Mouse (Mus musculus) limb, embryonic 11.5 days (tissue): ENCODE measurements around the gene Cpne1. TPM values are rescaled to one million over a fixed set of nuclear protein-coding genes. Genes with fewer than 3 reads are reported as not detected.

Experiments
- ATAC-seq: fragments of 200-750 bp; cut with Nextera tagmentation; 2 replicates; pipeline ENCODE4 v1.8.0; 2017; ENCODE audit warnings: low read depth; ENCODE audit not compliant: insufficient number of reproducible peaks, low FRiP score, low TSS enrichment
- DNase-seq: peaks from one replicate; pipeline ENCODE4 v3.0.0-alpha.2; 2015; ENCODE audit warnings: low spot score
- H3K27ac ChIP-seq: fragments of 300-500 bp; sonication (generic); replicated peaks from 2 replicates; pipeline ENCODE4 v1.5.1; 2014; ENCODE audit warnings: low read depth, mild to moderate bottlenecking, low read length
- H3K27me3 ChIP-seq: fragments of 300-500 bp; sonication (generic); 2 replicates; pipeline ENCODE4 v1.6.1; 2014; ENCODE audit warnings: mild to moderate bottlenecking, low read length, mixed read lengths; ENCODE audit not compliant: control insufficient read depth, insufficient read depth
- H3K36me3 ChIP-seq: fragments of 300-500 bp; sonication (generic); 2 replicates; pipeline ENCODE4 v1.6.1; 2014; ENCODE audit warnings: mild to moderate bottlenecking, low read length, moderate library complexity, mixed read lengths; ENCODE audit not compliant: control insufficient read depth, insufficient read depth
- H3K4me1 ChIP-seq: fragments of 300-500 bp; sonication (generic); 2 replicates; pipeline ENCODE4 v1.6.1; 2014; ENCODE audit warnings: low read length, mixed read lengths; ENCODE audit not compliant: control insufficient read depth, insufficient read depth
- H3K4me2 ChIP-seq: fragments of 300-500 bp; sonication (generic); 2 replicates; pipeline ENCODE4 v1.6.1; 2014; ENCODE audit warnings: low read depth, mild to moderate bottlenecking, moderate library complexity; ENCODE audit not compliant: severe bottlenecking
- H3K4me3 ChIP-seq: fragments of 300-500 bp; sonication (generic); 2 replicates; pipeline ENCODE4 v1.5.1; 2014; ENCODE audit warnings: low read depth, low read length
- H3K9ac ChIP-seq: fragments of 300-500 bp; sonication (generic); 2 replicates; pipeline ENCODE4 v1.6.1; 2014; ENCODE audit warnings: mild to moderate bottlenecking, low read length
- H3K9me3 ChIP-seq: fragments of 300-500 bp; sonication (generic); 2 replicates; pipeline ENCODE4 v1.6.1; 2016; ENCODE audit warnings: low read length; ENCODE audit not compliant: control insufficient read depth
- WGBS: fragments of 180-500 bp; shearing (Covaris S2); extraction: QIAGEN DNeasy Blood & Tissue Kit; methylation state at CpG from one replicate; pipeline ENCODE4 v1.1.7; 2014; 5-methylcytosine and 5-hydroxymethylcytosine counted together
- polyA plus RNA-seq: library from polyadenylated mRNA; unstranded; fragments of >200 nt; fragmentation: Nextera tagmentation; extraction: Ambion mirVana; gene quantifications from 2 replicates; pipeline ENCODE4 v1.2.1, GENCODE M21; 2014

The Cpne1 gene
- polyA plus RNA-seq, 1 experiment from 2014 or later: 61.4 TPM

DNA sequence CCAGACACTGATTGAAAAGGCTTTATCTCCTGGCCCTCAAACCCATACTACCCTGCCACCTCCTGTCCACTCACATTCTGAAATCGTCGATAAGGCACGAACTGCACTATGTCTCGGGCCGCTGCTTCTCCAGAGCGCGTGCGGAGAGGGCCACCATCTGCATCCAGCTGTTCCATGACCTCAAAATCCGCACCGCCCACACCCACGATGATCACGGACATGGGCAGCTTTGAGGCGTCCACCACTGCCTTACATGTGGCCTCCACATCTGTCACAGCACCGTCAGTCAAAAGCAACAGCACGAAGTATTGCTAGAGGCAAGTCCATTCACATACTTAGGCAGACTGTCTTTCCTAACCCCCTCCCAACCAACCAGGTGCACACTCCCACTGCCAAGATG, 38.0 kb downstream of the Cpne1 start:
- no peak for ATAC-seq
- H3K27me3 ChIP-seq: no peaks in the 10 kb centered on the region
- DNase-seq: no peak
- peaks cover 42% of the 10 kb centered on the region for H3K36me3 ChIP-seq
- H3K4me2 ChIP-seq: no peak overlapping the region
- no peak overlapping the region for H3K4me3 ChIP-seq
- no peaks in the 10 kb centered on the region for H3K9me3 ChIP-seq
- no peaks in the 10 kb centered on the region for H3K4me1 ChIP-seq
- WGBS: 95% methylated on average over 15 of the region's 15 CpGs
- no peak overlapping the region for H3K27ac ChIP-seq
- H3K9ac ChIP-seq: no peak overlapping the region

DNA sequence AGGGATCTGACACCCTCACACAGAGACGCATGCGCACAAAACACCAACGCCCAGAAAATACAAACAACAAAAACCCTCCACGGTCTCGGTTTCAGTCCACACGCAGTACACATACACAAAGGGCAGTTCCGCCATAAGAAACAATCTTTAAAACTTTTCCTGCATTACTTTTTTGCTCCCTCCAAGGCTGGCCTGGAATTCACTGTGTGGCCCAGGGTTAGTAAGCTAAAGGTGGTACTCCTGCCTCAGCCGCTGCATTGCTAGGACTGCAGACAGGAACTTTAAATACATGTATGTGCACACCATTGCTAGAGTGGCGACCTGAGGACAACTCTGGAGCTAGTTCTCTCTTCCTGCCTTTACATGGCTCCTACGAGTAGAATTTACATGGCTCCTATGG, 40.5 kb downstream of the Cpne1 start:
- no peaks in the 10 kb centered on the region for H3K27me3 ChIP-seq
- no peak overlapping the region for H3K4me3 ChIP-seq
- H3K4me1 ChIP-seq: 0 out of 2 replicates have a peak, but pooled peaks cover under 1% of the 10 kb centered on the region
- peaks cover 32% of the 10 kb centered on the region for H3K36me3 ChIP-seq
- no peak overlapping the region for H3K4me2 ChIP-seq
- H3K9me3 ChIP-seq: no peaks in the 10 kb centered on the region
- WGBS: 93% methylated on average over 10 of the region's 10 CpGs
- DNase-seq (no peak), ATAC-seq (no peak)
- H3K27ac ChIP-seq: no peak overlapping the region
- H3K9ac ChIP-seq: no peak overlapping the region

DNA sequence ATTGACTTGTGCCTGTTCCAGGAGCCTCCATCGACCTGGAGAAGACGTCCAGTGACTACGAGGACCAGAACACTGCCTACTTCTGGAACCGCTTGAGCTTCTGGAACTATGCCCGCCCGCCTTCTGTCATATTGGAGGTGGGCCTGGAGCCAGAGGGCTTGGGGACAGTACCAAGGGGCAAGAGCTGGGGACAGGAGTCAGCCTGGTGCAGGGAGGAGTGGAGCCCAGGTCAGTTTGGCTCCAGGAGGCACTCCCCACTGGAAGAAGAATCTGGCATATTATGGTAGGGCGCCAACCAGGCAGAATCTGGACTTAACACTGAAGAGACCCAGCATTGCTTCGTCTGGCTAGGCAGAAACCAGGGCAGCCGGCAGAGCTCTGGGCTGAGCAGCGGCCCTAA, 43.8 kb downstream of the Cpne1 start:
- Histone ChIP-seq H3K27ac (no peak overlapping the region), H3K9me3 (no peaks in the 10 kb centered on the region), H3K4me2 (no peak overlapping the region), H3K4me1 (peaks cover 6% of the 10 kb centered on the region; the same call in 1 of the 2 replicates), H3K36me3 (peaks cover 19% of the 10 kb centered on the region; the same call in 1 of the 2 replicates), H3K9ac (no peak overlapping the region), H3K27me3 (no peaks in the 10 kb centered on the region), H3K4me3 (no peak overlapping the region)
- no peak for DNase-seq
- WGBS: 93% methylated on average over 10 of the region's 10 CpGs
- no peak for ATAC-seq

DNA sequence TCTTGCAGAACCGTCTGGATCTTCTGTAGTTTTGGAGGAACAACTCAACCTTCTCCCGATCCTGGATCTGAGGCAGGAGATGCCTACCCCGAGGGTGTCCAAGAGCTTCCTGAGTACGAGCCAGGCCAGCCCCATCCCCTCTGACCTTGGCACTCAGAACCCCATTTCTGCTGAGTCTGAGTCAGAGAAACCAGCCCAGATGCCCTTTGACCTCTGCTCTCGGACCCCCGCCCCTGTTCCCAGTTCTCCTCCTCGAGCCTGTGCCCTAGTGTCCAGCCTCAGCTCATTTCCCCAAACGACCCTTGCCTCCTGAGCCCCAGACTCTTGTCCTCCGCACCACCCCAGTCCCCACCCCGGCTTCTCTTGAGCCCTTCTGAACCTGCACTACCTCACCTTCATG, 45.6 kb downstream of the Cpne1 start:
- no peaks in the 10 kb centered on the region for H3K27me3 ChIP-seq
- peak overlapping the region; percentile 62 for H3K4me3 ChIP-seq
- peak overlapping the region; percentile 70 for H3K9ac ChIP-seq
- ATAC-seq (peak; percentile 7; the same call in 1 of the 2 replicates), DNase-seq (no peak)
- peak overlapping the region; percentile 76 for H3K4me2 ChIP-seq
- H3K9me3 ChIP-seq: no peaks in the 10 kb centered on the region
- peaks cover 6% of the 10 kb centered on the region; the same call in 1 of the 2 replicates for H3K4me1 ChIP-seq
- H3K36me3 ChIP-seq: peaks cover 12% of the 10 kb centered on the region; the same call in 1 of the 2 replicates
- 36% methylated on average over 10 of the region's 10 CpGs for WGBS
- no peak overlapping the region for H3K27ac ChIP-seq

DNA sequence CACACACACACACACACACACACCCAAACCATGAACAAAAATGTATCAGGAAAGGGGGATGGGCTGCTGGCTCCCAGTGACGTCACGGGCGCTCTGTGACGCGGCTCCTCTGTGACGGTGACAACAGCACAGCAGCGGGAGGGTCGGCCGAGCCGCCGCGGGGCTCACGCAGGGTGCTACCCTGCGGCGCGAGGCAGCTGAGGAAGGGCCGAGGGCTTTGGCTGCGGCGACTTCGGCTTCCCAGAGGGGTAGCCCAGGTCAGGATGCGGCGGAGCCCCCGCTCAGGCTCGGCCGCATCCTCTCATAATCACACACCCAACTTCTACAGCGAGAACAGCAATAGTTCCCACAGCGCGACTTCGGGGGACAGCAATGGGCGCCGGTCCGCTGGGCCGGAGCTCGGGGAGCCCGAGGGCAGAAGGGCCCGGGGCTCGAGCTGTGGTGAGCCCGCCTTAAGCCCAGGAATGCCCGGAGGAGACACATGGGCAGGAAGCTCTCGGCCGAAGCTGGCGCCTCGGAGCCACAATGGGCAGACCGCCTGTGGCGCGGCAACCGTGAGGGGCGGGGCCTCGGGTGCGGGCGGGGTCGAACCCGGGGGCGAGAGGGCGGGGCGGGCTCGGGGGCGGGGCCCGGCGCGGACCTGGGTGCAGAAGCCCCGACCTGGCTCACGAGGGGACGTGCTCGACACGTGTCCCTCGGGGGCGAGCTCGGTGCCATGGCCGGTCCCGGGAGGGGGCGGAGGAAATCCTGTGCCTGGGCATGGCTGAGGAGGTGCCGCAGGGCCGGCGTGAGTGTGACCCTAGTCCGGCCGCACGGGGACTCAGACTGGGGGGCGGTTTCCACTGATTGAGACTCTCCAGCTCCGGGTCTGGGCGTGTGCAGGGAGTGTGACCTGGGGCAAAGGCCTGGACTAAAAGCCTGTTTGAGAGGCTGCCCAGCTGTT, 46.4 kb downstream of the Cpne1 start, which contains the start of gene Spag4:
Gene Spag4 (plus strand): TSS at position 77 of the 943 bp plus-strand sequence.
- Histone ChIP-seq H3K4me3 (peak within 1 kb of the TSS; percentile 62), H3K9me3 (no peaks in the 10 kb centered on the region), H3K4me2 (peak within 1 kb of the TSS; percentile 76), H3K9ac (peak within 1 kb of the TSS; percentile 70), H3K4me1 (peaks cover 6% of the 10 kb centered on the region; the same call in 1 of the 2 replicates), H3K27me3 (no peaks in the 10 kb centered on the region), H3K27ac (peak within 1 kb of the TSS; percentile 57; the same call in 1 of the 2 replicates), H3K36me3 (peaks cover 10% of the 10 kb centered on the region; the same call in 1 of the 2 replicates)
- ATAC-seq (peak; percentile 78), DNase-seq (peak; percentile 89)
- WGBS: under 1% methylated on average over 81 of the region's 81 CpGs

DNA sequence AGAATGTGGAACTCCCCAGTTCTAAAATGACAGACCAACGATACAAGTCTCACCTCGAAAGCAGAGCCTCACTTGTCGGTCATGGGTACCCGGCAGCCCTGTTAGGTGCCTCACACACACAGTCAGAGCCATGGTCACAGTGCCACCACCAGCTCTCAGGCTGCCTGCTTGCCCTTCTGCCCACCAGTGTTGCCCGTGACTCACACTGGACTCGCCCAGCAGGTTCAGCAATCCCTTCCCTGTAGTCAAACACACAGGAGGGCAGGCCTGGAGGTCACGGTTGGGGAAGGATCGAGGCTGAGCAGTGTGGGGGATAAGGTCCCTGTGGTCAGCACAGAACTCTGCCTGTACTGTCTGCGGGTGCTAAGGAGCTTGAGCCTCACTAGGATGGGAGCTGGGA, 58.9 kb downstream of the Cpne1 start, which contains the start of gene Fer1l4:
Gene Fer1l4 (minus strand): TSS at position 132 of the 400 bp plus-strand sequence.
- H3K9ac ChIP-seq: no peak within 1 kb of the TSS
- H3K9me3 ChIP-seq: no peaks in the 10 kb centered on the region
- H3K36me3 ChIP-seq: no peaks in the 10 kb centered on the region
- no peaks in the 10 kb centered on the region for H3K4me1 ChIP-seq
- no peaks in the 10 kb centered on the region for H3K27me3 ChIP-seq
- no peak within 1 kb of the TSS for H3K4me3 ChIP-seq
- DNase-seq: no peak
- no peak within 1 kb of the TSS for H3K27ac ChIP-seq
- H3K4me2 ChIP-seq: no peak within 1 kb of the TSS
- WGBS: 83% methylated on average over 9 of the region's 9 CpGs
- ATAC-seq: no peak

DNA sequence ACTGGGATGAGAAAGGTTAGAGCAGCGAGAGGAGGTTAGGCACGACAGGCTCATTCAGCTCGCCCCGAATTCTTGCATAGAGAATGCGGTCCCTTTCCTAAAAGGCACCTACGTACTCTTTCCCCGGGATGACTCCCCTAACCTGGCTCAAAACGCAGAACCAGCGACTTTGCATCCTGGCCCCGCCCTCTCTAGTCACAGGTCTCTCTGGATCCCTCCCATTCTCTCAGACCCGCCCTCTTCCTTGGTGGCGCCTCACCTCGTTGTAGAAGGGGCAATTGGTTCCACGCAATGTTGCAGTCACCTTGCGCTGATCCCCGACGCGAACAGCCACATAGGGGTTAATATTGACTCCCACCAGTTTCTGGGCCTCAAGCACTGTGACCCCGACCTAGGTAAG, 63.8 kb downstream of the Cpne1 start:
- no peak overlapping the region for H3K9ac ChIP-seq
- H3K27me3 ChIP-seq: 0 out of 2 replicates have a peak, but pooled peaks cover 2% of the 10 kb centered on the region
- no peaks in the 10 kb centered on the region for H3K4me1 ChIP-seq
- H3K9me3 ChIP-seq: no peaks in the 10 kb centered on the region
- no peak for ATAC-seq
- H3K4me2 ChIP-seq: peak overlapping the region; percentile 25; the same call in 1 of the 2 replicates
- no peak overlapping the region for H3K27ac ChIP-seq
- H3K4me3 ChIP-seq: no peak overlapping the region
- no peak for DNase-seq
- 7% methylated on average over 19 of the region's 19 CpGs for WGBS
- H3K36me3 ChIP-seq: no peaks in the 10 kb centered on the region

DNA sequence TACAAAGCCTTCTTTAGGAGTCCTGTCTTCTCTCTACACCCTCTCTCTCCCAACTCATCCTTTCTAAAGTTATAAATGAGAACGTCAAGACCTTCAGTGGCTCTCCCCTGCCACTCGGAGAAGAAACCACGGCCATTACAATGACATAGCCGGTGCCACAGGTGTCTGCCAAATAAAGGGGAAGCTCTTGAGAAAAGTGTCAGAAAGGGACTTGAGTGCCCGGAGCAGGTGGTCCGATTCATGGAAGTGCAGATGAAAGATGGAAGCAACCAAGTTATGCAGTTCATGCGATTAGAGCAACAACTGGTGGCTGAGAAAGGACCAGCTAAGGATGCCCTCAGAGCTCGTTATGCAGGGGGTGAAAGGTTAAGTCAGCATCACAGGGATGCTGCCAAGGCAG, 68.9 kb downstream of the Cpne1 start:
- ATAC-seq: no peak

More for the DNA sequence above, 68.9 kb downstream of the Cpne1 start:
- H3K9ac ChIP-seq: no peak overlapping the region
- 86% methylated on average over 8 of the region's 8 CpGs for WGBS
- H3K27me3 ChIP-seq: 0 out of 2 replicates have a peak, but pooled peaks cover 2% of the 10 kb centered on the region
- H3K36me3 ChIP-seq: no peaks in the 10 kb centered on the region
- H3K4me3 ChIP-seq: no peak overlapping the region
- H3K27ac ChIP-seq: no peak overlapping the region
- H3K4me2 ChIP-seq: no peak overlapping the region
- no peak for DNase-seq
- H3K4me1 ChIP-seq: no peaks in the 10 kb centered on the region
- no peaks in the 10 kb centered on the region for H3K9me3 ChIP-seq
